Mouse (Mus musculus): ENCODE measurements around the gene Eif2b5.

DNA sequence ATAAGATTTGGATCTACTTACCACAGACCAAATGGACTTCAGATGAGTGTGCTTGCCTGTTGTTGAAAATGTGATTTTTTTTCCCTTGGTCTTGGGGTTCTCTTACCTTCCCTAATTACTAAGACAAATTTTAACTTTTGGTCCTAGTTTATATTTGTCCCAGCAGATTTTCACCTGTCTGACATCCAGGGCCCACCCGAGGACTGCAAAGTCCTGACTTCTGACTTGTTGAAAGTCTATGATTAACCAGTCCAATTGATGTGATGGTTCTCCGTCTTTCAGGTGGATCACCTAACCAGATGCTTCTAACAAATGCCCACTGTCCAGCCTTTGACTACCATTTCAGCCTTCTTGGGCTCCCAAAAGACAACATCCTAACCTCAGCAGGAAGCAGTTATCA, 27.6 kb upstream of the Eif2b5 start:
- no peak for TF ChIP-seq CTCF (IDR thresholded peaks at IDR 0.05)
- TF ChIP-seq EP300 (IDR thresholded peaks at IDR 0.05): no peak

Data from lung, postnatal 0 days (tissue).